Mouse (Mus musculus) neutrophil, adult 83 days (primary cell): ENCODE measurements around the gene Serpina3n. TPM values are rescaled to one million over a fixed set of nuclear protein-coding genes. Genes with fewer than 3 reads are reported as not detected.

Experiments
- total RNA-seq, 2 experiments: library from RNA; stranded (reverse); gene quantifications; one replicate each; pipeline ENCODE4 v1.2.4; 2023

The Serpina3n gene
- not detected for total RNA-seq

DNA sequence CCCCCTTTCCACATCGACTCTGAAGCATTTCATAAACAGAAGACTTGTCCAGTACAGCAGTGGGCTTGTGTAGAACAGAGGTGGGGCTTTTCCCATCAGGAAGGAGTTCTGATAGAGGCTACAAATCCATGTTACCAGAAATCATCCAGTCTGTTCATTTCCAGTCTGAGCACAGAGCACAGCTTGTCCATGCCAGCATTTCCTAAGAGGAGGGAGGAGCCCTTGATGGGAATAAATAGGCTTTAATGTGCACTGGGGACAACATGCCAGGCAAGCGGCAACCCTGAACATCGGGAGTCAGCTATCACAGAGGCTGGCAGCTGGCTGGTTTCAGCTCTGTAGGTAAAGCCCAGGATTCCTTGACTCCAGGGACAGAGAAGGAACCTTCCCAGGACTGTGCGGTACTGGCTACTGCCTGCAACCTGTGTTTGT lies at the start of gene Serpina3n:
Gene Serpina3n (plus strand): TSS at position 276 of the 432 bp plus-strand sequence.

Other genes starting within 250 kb of the Serpina3n start
- gene Serpina3f, start 192.2 kb upstream of the Serpina3n start, total RNA-seq: under 1 TPM in 1 of 2 experiments, not detected in 1; 0.18 TPM
- gene Serpina3g, start 170.5 kb upstream of the Serpina3n start, total RNA-seq: 1 to 10 TPM; 1.8 to 2.1 TPM
- not detected for gene Serpina3i, start 143.6 kb upstream of the Serpina3n start, total RNA-seq
- gene Serpina3j, start 92.2 kb upstream of the Serpina3n start, total RNA-seq: not detected
- gene Serpina3k, start 68.2 kb upstream of the Serpina3n start, total RNA-seq: not detected
- gene Serpina3m, start 68.2 kb upstream of the Serpina3n start, total RNA-seq: not detected
- not detected for gene Gsc, start 66.6 kb downstream of the Serpina3n start, total RNA-seq